Mouse (Mus musculus): ENCODE measurements at regions not wholly inside any gene's neighbourhood (a gene's known extent, or its start where the extent isn't known, plus 50 kb on each side); places are given as distances from the start of the nearest gene placed in this dataset.

GRCm38 (mm10) chr1:137903351-137903750, 272.2 kb downstream of the Ptprc start:
- TF ChIP-seq CTCF (IDR thresholded peaks at IDR 0.05; ENCODE audit: insufficient read depth, low read length): no peak
- no peak for TF ChIP-seq POLR2A (IDR thresholded peaks at IDR 0.05; ENCODE audit: borderline replicate concordance, extremely low read depth, low read depth, low read length)

Measured in lung, adult 2 months (tissue).